Mouse (Mus musculus) heart, postnatal 25 days (tissue): ENCODE data around the gene Ezh1. TPM values are rescaled to one million over a fixed set of nuclear protein-coding genes. Genes with fewer than 3 reads are reported as not detected.
A peak's percentile ranks its signal among the peaks of the same experiment; 100 is the strongest.

Experiments
- DNase-seq: peaks from one replicate; pipeline ENCODE4 v3.0.0; 2022; ENCODE audit warnings: low spot score
- intact Hi-C: fragments of 180-260 bp; cut with DNase I; formaldehyde crosslinking; loops from one replicate; pipeline ENCODE4 v1.15.1; 2025
- total RNA-seq, 2 experiments: library from RNA; stranded (reverse); gene quantifications; 2 replicates each; pipeline ENCODE4 v1.2.3; 2021

Gene Ezh1
- 10 to 100 TPM; 26.0 to 30.4 TPM for total RNA-seq

DNA sequence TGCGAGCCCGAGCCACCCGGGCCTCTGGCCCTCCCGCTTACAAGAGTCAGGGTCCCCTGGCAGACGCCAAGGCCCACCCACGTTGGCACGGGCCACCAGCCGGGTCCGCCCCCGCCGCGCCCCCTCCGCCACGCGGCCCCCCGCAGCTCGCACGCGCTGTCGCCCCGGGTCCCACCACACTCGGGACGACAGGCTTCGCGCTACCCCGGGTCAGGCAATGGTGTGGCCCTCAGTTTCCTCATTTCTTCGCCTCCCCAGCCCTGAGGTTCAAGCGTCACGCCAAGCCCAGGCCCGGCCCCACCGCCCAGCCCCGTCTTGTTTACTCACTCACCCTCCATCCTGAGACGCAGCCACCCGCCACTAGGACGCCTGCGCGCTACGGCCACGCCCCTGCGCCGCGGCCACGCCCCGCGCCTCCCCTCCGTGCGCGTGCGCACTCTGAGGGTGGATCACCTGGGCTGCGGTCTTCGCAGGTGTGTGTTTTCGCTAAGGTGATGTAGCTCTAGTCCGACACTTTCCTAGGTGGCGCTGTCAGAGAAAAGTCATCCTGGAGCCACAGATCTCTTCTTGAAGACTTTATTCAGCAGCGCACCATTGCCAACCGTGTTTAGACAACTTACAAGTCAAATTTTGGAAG lies at the start of gene Ezh1:
Ezh1 (minus strand) TSS at position 399 of the 637 bp plus-strand sequence.
- peak; percentile 86 for DNase-seq
- intact Hi-C loops, result no loop called here

DNA sequence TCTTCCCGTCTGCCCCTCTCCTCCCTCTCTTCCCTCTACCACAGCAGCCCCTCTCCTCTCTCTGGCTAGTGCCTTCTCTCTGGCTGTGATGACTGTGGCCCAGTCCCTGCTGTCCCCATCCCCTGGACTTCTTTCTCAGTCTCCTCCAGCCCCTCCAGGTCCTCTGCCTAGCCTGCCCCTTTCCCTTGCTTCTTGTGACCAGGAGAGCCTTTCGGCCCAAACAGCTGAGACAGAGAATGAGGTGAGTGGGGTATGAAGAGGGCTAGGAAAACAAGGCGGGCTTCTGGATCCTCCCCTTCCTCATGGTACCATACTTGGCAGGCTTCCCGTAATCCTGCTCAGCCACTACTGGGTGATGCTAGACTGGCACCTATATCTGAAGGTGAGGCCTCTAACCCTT lies 49.0 kb upstream of the Ezh1 start:
- intact Hi-C loops, result no loop called here
- no peak for DNase-seq

DNA sequence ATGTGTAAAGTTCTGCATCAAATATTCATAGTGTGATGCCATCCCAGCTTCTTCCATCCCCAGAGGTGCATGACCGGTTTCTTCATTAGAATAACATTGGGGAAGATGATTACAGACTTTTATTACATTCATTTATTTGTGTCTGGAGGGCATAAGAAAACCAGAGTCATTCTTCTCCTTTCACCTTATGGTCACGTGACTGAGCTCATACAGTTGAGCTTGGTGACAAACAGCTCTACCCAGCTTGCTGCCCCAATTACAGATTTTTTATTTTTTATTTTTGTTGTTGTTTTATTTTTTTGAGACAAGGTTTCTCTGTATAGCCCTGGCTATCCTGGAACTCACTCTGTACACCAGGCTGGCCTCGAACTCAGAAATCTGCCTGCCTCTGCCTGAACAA lies 46.2 kb upstream of the Ezh1 start:
- intact Hi-C loops, result no loop called here
- no peak for DNase-seq

DNA sequence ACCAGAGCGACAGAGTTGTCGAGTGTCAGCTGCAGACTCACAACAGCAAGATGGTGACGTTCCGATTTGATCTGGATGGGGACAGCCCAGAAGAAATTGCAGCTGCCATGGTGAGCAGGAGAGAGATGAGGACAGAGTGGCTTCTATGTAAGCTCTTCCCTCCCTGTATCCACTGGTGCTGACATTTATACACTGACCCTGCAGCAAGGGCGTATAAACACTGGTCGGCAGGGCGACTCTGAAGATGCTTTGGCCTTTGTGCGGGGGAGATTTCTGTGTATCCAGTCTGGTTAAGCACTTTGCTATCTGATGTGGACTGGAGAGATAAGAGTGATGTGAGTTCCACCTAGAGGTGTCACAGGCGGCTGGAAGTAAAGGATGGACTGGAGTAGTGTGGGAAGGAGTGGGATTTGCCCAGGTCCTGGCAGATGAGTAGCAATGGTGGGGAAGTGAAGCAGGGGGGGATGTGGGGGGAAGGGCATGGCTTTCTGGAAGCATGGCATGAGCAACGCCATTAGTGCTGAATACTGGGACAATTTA lies 43.4 kb upstream of the Ezh1 start:
- intact Hi-C loops, result no loop called here
- DNase-seq, result no peak

DNA sequence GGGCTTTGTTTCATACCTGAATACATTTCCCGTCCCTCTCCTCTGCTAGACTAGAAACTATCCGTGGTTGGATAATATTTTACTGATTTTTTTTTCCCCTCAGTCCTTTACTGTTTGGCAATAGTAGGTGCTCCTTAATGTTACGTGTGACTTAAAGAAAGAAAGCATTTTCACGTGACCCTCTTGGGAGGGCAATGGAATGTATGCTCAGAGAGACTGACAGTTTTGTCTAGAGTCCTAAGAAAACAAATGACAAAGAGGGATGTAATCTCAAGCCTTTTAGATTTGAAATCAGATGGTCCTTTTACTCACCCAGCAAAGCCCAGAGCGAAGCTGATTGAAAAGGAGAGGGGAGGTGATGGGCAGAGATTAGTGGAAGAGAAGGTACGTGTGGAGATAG lies 39.6 kb upstream of the Ezh1 start:
- intact Hi-C loops, result no loop called here
- DNase-seq, result no peak

DNA sequence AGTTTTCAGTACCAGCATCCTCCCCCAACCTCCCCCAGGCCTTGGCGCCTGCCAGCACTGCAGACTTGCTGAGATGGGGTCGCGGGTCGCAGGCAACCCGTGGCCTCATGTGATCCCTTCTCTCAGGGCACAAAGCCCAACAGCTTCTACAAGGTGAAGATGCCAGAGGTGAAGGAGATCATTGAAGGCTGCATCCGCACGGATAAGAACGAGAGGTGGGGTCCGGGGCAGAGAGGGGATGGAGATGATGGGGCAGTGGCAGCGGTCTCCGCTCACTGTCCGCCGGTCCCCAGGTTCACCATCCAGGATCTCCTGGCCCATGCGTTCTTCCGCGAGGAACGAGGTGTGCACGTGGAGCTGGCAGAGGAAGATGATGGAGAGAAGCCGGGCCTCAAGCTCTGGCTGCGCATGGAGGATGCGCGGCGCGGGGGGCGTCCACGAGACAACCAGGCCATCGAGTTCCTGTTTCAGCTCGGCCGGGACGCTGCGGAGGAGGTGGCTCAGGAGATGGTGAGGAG lies 38.8 kb upstream of the Ezh1 start:
- no peak for DNase-seq
- intact Hi-C loops, result no loop called here

DNA sequence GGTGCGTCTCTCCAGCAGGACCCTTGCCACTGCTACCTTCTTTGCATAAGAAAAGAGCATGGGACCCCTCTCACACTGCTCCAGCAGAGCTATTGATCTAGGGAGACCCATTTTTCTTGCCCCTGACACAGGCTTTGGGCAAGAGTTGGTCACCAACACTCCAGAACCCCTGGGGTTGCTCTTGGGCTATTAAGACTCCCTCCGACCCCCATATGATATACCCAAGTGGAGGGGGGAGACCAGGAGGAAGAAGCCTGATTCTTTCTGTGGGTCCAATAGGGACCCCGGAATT lies 37.7 kb upstream of the Ezh1 start:
- intact Hi-C loops, result no loop called here
- DNase-seq, result no peak

DNA sequence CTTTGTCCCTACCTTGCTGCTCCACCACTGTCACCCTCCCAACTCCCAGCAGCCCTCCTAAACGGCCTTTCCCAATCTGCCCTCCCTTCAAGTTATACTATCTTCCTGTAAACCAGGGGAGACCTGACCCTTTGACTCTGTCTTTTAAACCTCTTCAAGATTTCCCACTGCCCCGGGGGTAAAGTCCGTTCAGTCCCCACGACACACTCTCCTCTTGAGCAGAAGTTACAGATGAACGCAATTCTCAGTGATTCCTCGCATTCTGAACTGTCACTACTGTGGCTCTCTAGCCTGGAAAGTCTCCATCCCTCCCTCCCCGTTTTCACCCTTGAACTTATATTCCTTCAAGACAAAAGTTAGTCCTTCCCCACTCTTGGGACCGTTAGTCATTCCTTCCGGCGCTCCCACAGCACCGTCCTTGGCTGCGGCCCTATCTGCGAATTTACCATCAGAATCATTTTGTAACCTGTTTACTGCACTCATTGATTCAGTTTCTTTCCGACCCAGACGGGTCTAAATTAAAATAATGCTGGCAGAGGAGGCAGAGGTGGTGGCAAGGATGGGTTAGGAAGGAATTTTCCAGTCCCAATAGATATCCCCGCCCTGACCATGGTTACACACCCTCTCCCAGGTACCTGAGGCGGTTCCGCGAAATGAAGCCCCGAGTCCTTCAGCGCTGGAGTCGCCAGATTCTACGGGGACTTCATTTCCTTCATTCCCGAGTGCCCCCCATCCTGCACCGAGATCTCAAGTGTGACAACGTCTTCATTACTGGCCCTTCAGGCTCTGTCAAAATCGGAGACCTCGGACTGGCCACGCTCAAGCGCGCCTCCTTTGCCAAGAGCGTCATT lies 37.1 kb upstream of the Ezh1 start:
- intact Hi-C loops, result no loop called here

DNA sequence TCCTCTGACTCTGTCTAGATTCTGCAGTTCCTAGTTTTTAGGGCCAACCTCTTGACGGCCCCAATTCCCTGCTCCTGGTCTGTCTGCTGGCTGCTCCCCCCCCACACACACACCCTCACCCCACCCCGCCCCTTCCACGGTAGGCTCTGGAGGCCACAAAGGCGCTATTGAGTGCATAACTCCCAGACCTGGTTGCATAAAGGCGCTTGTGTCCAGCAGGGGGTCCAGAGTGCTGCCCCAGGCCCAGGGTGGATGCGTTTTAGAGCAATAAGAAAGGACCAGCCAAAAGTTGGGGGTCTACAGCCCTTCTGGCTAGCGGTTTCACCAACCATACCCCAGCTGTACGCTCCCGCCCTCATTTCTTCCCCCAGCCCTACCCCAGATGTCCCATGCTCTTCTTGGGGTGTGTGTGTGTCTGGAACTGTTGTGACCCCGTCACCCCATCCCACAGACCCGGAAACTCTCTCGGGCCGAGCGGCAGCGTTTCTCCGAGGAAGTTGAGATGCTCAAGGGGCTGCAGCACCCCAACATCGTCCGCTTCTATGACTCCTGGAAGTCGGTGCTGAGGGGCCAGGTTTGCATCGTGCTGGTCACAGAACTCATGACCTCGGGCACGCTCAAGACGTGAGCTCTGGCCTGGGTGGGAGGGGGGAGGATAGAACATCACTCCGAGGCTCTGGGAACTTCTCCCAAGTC lies 36.2 kb upstream of the Ezh1 start:
- DNase-seq, result no peak
- intact Hi-C loops, result no loop called here

More for the DNA sequence above, 37.1 kb upstream of the Ezh1 start:
- DNase-seq, result no peak

DNA sequence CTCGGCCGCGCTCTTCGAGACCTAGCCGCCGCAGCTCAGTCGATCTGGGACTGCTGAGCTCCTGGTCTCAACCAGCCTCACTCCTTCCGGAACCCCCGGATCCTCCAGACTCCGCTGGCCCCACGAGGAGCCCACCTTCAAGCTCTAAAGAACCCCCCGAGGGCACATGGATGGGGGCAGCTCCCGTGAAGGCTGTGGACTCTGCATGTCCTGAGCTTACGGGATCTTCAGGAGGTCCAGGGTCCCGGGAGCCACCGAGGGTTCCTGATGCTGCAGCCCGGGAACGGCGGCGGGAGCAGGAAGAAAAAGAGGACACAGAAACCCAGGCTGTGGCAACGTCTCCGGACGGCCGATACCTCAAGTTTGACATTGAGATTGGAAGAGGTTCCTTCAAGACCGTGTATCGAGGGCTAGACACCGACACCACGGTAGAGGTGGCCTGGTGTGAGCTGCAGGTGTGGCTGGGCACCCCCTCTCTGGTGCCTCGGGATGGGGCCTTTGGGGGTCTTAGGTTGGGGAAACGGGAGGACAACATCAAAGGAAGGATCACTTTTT lies 34.6 kb upstream of the Ezh1 start:
- intact Hi-C loops, result loop anchor here (2.0 kb wide), 1 partner anchor 18 kb away; the partner anchor contains the start of genes Cntd1 and Coa3
- DNase-seq, result no peak

DNA sequence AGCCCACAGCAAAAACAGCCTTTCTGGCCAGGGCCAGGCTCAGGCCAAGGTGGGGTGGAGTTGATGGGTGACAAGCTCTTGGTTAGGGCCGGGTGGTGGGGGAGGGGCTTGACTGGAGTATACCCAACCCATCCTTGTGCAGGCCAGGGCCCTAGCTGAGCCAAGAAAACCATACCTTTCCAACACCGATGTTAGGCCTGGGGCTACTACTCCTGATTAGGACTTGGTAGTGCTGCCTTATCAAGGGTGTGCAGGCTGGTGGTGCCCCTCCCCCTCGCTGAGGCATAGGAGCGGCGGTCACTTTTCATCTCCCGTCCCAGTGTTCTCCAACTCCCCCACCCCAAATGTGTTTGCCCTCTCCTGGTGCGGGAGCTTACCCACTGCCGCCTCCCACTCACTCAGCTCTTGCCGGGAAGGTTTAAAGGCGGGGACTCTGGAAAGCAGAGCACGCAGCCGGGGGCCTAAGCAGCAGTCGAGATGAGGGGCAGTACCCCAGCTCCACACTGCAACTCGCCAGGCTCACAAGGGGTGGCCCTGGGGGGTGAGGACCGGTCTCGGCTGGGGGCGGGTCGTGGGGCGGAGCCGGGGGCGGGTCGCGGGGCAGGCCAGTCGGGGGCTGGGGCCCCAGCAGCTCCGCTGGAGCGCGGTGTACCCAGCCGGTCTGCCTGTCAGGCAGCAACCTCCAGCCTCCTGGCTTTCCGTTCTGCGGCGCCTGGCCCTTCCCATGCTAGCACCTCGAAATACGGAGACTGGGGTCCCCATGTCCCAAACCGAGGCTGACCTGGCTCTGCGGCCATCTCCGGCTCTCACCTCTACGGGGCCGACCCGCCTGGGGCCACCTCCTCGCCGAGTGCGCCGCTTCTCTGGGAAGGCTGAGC lies 33.9 kb upstream of the Ezh1 start, which contains the start of gene Wnk4:
Wnk4 (plus strand) TSS at position 620 of the 878 bp plus-strand sequence.
- DNase-seq, result peak; percentile 52
- intact Hi-C loops, result loop anchor here (2.0 kb wide), 1 partner anchor 19 kb away; the partner anchor contains the start of genes Cntd1 and Coa3

DNA sequence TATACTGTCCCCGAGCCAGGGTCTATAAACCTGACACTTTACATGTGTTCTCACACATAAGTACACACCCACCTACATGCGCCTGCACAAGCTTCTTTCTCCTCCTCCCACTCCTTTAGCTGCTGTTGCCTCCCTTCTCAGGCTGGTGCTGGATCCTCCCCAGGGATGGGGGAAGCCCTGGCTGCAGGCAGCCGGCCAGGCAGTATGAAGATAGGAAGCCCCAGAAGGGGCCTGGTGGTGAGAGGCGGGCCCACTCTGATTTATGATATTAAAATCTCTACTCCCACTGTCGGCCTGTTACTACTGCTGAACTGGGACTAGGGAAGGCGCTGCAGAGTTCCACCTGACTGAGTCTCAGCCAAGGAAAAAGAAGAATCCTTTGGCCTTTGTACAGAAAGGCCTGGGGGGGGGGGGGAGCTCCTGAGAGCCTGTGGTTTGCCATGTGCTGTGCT lies 33.0 kb upstream of the Ezh1 start:
- DNase-seq, result no peak
- intact Hi-C loops, result no loop called here

DNA sequence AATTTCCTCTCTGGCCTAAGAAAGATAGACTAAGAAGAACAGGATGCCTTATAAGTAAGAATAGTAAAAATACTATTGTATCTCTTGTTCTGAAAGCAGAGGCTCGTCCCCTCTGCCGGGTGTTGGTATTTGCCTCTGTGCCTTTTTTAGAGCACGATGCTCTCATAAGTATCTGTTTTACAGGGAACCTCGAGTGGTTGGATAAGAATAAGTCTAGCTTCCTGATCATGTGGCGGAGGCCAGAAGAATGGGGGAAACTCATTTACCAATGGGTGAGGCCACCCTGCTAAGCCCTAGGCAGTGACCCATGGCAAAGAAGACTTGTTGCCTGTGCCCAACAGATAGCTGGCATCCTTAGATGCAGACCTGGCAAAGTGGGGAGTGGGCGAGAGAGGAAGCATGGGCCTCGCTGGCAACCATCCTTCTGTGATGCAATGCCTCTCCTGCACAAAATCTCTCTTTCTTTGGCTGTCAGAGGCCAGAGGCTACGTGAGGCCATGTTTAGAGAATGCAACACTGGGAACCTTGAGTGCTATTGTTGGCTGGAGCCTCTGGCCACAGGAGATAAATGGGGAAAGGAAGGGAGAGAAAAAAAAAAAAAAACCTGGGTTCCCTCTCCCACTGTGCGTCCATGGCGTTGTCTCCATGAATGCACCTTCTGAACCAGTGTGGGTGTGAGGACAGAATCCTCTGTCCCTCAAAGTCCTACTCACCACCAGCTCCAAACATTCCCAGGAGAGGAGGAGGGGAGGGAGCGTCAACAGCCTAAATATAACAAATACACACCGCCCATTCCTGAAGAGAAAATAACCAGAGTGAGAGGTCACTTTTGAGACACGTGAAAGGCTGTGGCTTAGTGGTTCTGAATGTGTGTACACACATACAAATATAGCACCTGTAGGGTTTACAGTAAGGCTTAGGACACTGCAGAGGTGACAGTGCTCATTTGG lies 29.8 kb upstream of the Ezh1 start:
- no peak for DNase-seq
- intact Hi-C loops, result no loop called here

DNA sequence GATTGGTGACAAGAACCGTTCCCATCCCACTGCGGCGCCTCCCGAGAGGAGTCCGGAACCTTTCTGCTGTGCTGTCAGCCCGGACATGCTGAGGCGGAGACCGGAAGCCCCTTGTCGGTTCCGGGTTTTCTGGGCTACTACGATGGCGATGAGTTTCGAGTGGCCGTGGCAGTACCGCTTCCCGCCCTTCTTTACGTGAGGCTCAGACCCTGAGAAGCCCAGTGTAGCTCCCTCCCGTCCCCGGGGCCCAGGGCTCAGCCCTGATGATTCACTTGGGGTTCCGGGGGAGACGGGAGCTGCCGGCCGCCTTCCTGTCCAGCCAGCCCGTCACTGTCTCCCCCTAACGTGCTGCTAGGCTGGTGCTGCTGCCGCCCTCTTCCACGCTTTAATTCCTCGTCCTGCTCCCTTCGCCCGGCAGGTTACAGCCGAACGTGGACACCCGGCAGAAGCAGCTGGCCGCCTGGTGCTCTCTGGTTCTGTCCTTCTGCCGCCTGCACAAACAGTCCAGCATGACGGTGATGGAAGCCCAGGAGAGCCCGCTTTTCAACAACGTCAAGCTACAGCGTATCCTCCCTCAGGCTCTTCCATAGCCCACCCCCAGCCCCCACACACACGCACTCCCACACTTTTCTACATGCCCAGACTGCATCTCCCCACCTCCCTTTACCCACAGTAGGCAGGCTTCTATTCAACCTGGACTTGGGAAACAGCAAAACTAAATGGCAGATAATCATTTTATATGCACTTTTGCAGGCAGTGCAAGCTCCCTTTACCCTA lies 27.5 kb upstream of the Ezh1 start, which contains the start of gene Vps25:
Vps25 (plus strand) TSS at position 95 of the 777 bp plus-strand sequence.
- intact Hi-C loops, result loop anchor here (2.0 to 5.0 kb wide), 2 partner anchors 47 to 166 kb away; partner anchors contain the start of gene Mlx
- DNase-seq, result peak; percentile 72

DNA sequence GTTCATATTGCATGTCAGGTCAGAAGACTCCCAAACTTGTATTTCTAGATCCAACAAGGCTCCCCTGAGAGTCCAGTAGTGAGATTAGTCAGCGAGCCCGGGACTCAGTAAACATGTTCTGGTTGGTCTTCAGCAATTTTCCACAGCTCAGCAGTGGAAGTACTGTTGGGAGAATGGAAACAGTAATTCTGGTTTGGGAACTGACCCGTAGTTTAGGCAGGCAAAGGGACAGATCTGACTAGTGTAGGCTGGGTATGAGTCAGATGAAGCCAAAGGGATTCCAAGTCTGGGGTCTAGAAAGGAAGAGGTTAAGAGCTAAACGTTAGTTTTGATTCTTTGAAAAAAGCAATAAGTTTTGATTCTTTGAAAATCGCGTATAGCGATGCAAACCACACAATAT lies 26.7 kb upstream of the Ezh1 start:
- intact Hi-C loops, result loop anchor here (2.0 to 5.0 kb wide), 2 partner anchors 48 to 166 kb away; partner anchors contain the start of gene Mlx
- DNase-seq, result no peak

DNA sequence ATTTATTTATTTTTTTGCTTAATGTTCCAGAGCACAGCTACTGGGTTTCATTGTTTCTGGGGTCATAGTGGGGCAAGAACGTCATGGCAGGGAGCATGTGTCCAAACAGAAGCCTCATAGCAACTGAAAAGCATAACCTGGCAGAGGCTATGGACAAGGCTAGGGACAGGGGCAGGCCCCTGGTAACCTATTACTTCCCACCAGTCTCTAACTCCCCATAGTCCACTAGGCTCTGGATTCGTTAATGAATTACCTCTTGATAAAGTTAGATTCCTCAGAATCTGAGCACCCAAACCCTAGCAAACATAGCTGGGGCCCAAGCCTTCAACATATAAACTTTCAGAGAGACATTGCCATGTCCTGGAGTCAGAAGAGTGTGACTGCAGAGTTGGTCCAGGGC lies 24.8 kb upstream of the Ezh1 start:
- no peak for DNase-seq
- intact Hi-C loops, result loop anchor here (5.0 kb wide), 1 partner anchor 164 kb away; the partner anchor contains the start of gene Mlx
